Mouse (Mus musculus): ENCODE measurements around the gene Rprd2.
"Not testable (repeated sequence)": the region's sequence is repeated elsewhere in the genome, so short reads cannot be mapped to it uniquely, and the experiment has no call there.

Gene Rprd2

GRCm38 (mm10) chr3:95818571-95819288, at the start of gene Rprd2:
Gene Rprd2, minus strand, starts transcription at chr3:95818863.
- in situ Hi-C loops (cut with MboI; ENCODE audit: low sequenced_read_pairs) = no loop called here

GRCm38 (mm10) chr3:95867408-95867807, 48.7 kb upstream of the Rprd2 start:
- in situ Hi-C loops (cut with MboI; ENCODE audit: low sequenced_read_pairs) = no loop called here

GRCm38 (mm10) chr3:95866071-95866470, 47.4 kb upstream of the Rprd2 start:
- in situ Hi-C loops (cut with MboI; ENCODE audit: low sequenced_read_pairs) = no loop called here

GRCm38 (mm10) chr3:95865571-95865970, 46.9 kb upstream of the Rprd2 start:
- in situ Hi-C loops (cut with MboI; ENCODE audit: low sequenced_read_pairs) = no loop called here

- in situ Hi-C loops (cut with MboI; ENCODE audit: low sequenced_read_pairs) = no loop called here
These were observed 46.4 kb upstream of the Rprd2 start for GRCm38 (mm10) chr3:95865050-95865449.

GRCm38 (mm10) chr3:95863578-95863977, 44.9 kb upstream of the Rprd2 start:
- in situ Hi-C loops (cut with MboI; ENCODE audit: low sequenced_read_pairs) = no loop called here

GRCm38 (mm10) chr3:95861796-95862195, 43.1 kb upstream of the Rprd2 start:
- in situ Hi-C loops (cut with MboI; ENCODE audit: low sequenced_read_pairs) = no loop called here

GRCm38 (mm10) chr3:95861216-95861615, 42.6 kb upstream of the Rprd2 start:
- in situ Hi-C loops (cut with MboI; ENCODE audit: low sequenced_read_pairs) = no loop called here

- in situ Hi-C loops (cut with MboI; ENCODE audit: low sequenced_read_pairs) = no loop called here
These were observed 41.7 kb upstream of the Rprd2 start for GRCm38 (mm10) chr3:95860323-95860722.

- in situ Hi-C loops (cut with MboI; ENCODE audit: low sequenced_read_pairs) = not testable (repeated sequence)
These were observed 39.6 kb upstream of the Rprd2 start for GRCm38 (mm10) chr3:95858278-95858677.

- in situ Hi-C loops (cut with MboI; ENCODE audit: low sequenced_read_pairs) = not testable (repeated sequence)
These were observed 38.4 kb upstream of the Rprd2 start for GRCm38 (mm10) chr3:95857050-95857449.

GRCm38 (mm10) chr3:95856115-95856514, 37.5 kb upstream of the Rprd2 start:
- in situ Hi-C loops (cut with MboI; ENCODE audit: low sequenced_read_pairs) = no loop called here

GRCm38 (mm10) chr3:95855502-95856089, 36.9 kb upstream of the Rprd2 start, which contains the start of gene Prpf3:
Gene Prpf3, minus strand, starts transcription at chr3:95855885.
- in situ Hi-C loops (cut with MboI; ENCODE audit: low sequenced_read_pairs) = no loop called here

GRCm38 (mm10) chr3:95851317-95851716, 32.7 kb upstream of the Rprd2 start:
- in situ Hi-C loops (cut with MboI; ENCODE audit: low sequenced_read_pairs) = no loop called here

- in situ Hi-C loops (cut with MboI; ENCODE audit: low sequenced_read_pairs) = no loop called here
These were observed 31.9 kb upstream of the Rprd2 start for GRCm38 (mm10) chr3:95850611-95851010.

GRCm38 (mm10) chr3:95842503-95843214, 24.0 kb upstream of the Rprd2 start:
- in situ Hi-C loops (cut with MboI; ENCODE audit: low sequenced_read_pairs) = no loop called here

GRCm38 (mm10) chr3:95839250-95839649, 20.6 kb upstream of the Rprd2 start:
- in situ Hi-C loops (cut with MboI; ENCODE audit: low sequenced_read_pairs) = no loop called here

GRCm38 (mm10) chr3:95829053-95829452, 10.4 kb upstream of the Rprd2 start:
- in situ Hi-C loops (cut with MboI; ENCODE audit: low sequenced_read_pairs) = no loop called here

- in situ Hi-C loops (cut with MboI; ENCODE audit: low sequenced_read_pairs) = no loop called here
These were observed 7.6 kb upstream of the Rprd2 start for GRCm38 (mm10) chr3:95826275-95826674.

- in situ Hi-C loops (cut with MboI; ENCODE audit: low sequenced_read_pairs) = no loop called here
These were observed 1.7 kb upstream of the Rprd2 start for GRCm38 (mm10) chr3:95820046-95821010.
